ENCODE assay signal across 18 mouse cellular contexts in genomic region chr11:82508564-82508963, GRCm38 (mm10).
DNase-seq lines count a peak whose midpoint lies in the region; ATAC-seq and TF ChIP-seq lines count a peak whose summit lies in the region.
"Had no signal": no experiment of that assay in that cellular context is flagged by ENCODE, and none has a peak within 500 bp of the region (broad histone marks: within the 10 kb centered on the region; RNA-seq: fewer than 3 reads in every experiment).

No protein-coding gene starts in this region.

- peak overlapping the region; percentile 38 for H3K4me2 ChIP-seq in forebrain, embryonic 11.5 days (ENCODE audit: low read depth, low read length, severe bottlenecking)
- peak overlapping the region; percentile 40 for H3K4me2 ChIP-seq in forebrain, embryonic 16.5 days (ENCODE audit: low read length)
- peak overlapping the region; percentile 50 for H3K4me2 ChIP-seq in hindbrain, embryonic 16.5 days (ENCODE audit: low read length)
- H3K4me2 ChIP-seq in midbrain, embryonic 16.5 days (ENCODE audit: low read length): peak overlapping the region; percentile 39
- H3K4me2 ChIP-seq in stomach, postnatal 0 days (replicated peaks; ENCODE audit: low read depth): no peak overlapping the region
- H3K4me2 ChIP-seq: liver, embryonic 12.5 days; lung, embryonic 14.5 days had no signal

- no peak for DNase-seq in forebrain, embryonic 11.5 days (ENCODE audit: low spot score)
- DNase-seq in spleen, postnatal 4 days (ENCODE audit: low spot score in 2 of 2): no peak
- DNase-seq in left cerebral cortex, adult 8-10 months (ENCODE audit: low spot score in 2 of 2): no peak
- DNase-seq in cerebellum, adult 2 months: no peak
- no peak for DNase-seq in stomach, postnatal 0 days (ENCODE audit: low spot score)
- DNase-seq: cerebellum, postnatal 14 days; embryo, embryonic 11 days; gastrocnemius, postnatal 10 days; kidney, postnatal 4 days; left cerebral cortex, postnatal 4 days; lung, embryonic 14.5 days; spleen, adult 18-20 months; thymus, postnatal 14 days had no signal

- no peak for ATAC-seq in forebrain, embryonic 11.5 days (replicated peaks; ENCODE audit: low FRiP score)
- ATAC-seq in forebrain, embryonic 16.5 days: no peak
- no peak for ATAC-seq in hindbrain, embryonic 16.5 days
- ATAC-seq in midbrain, embryonic 16.5 days: no peak
- no peak for ATAC-seq in stomach, postnatal 0 days (ENCODE audit: low FRiP score, low TSS enrichment)
- ATAC-seq: liver, embryonic 12.5 days had no signal

- H3K27me3 ChIP-seq in forebrain, embryonic 11.5 days (ENCODE audit: control insufficient read depth, insufficient read depth, low read length): no peaks in the 10 kb centered on the region
- H3K27me3 ChIP-seq in forebrain, embryonic 16.5 days (replicated peaks; ENCODE audit: control insufficient read depth, insufficient read depth, low read length): no peaks in the 10 kb centered on the region; the same call in 1 of the 2 replicates
- H3K27me3 ChIP-seq in hindbrain, embryonic 16.5 days (replicated peaks; ENCODE audit: control insufficient read depth, insufficient read depth, low read length): no peaks in the 10 kb centered on the region
- no peaks in the 10 kb centered on the region for H3K27me3 ChIP-seq in midbrain, embryonic 16.5 days (ENCODE audit: control insufficient read depth, insufficient read depth, low read depth, low read length)
- no peaks in the 10 kb centered on the region for H3K27me3 ChIP-seq in cerebellum, adult 2 months (ENCODE audit: control insufficient read depth, insufficient read depth, low read length)
- no peaks in the 10 kb centered on the region for H3K27me3 ChIP-seq in stomach, postnatal 0 days (ENCODE audit: control insufficient read depth, insufficient read depth, low read length)
- H3K27me3 ChIP-seq: liver, embryonic 12.5 days had no signal

- TF ChIP-seq EP300 in stomach, postnatal 0 days (optimal IDR thresholded peaks at IDR 0.05): no peak

- H3K9me3 ChIP-seq in forebrain, embryonic 11.5 days (ENCODE audit: control insufficient read depth, low read length): no peaks in the 10 kb centered on the region
- no peaks in the 10 kb centered on the region; the same call in 1 of the 2 replicates for H3K9me3 ChIP-seq in forebrain, embryonic 16.5 days (ENCODE audit: control insufficient read depth, low read length)
- no peaks in the 10 kb centered on the region for H3K9me3 ChIP-seq in hindbrain, embryonic 16.5 days (ENCODE audit: control insufficient read depth, low read length)
- no peaks in the 10 kb centered on the region; the same call in 1 of the 2 replicates for H3K9me3 ChIP-seq in midbrain, embryonic 16.5 days (replicated peaks; ENCODE audit: control insufficient read depth, low read length, poor library complexity, severe bottlenecking)
- H3K9me3 ChIP-seq in stomach, postnatal 0 days (ENCODE audit: control insufficient read depth, low read length): no peaks in the 10 kb centered on the region
- H3K9me3 ChIP-seq: liver, embryonic 12.5 days had no signal

- peak overlapping the region; percentile 7; the same call in 1 of the 2 replicates for H3K4me3 ChIP-seq in forebrain, embryonic 11.5 days (ENCODE audit: low read depth, low read length)
- no peak overlapping the region for H3K4me3 ChIP-seq in forebrain, embryonic 16.5 days (replicated peaks; ENCODE audit: low read length)
- H3K4me3 ChIP-seq in hindbrain, embryonic 16.5 days (ENCODE audit: low read length): no peak overlapping the region
- no peak overlapping the region for H3K4me3 ChIP-seq in midbrain, embryonic 16.5 days (ENCODE audit: low read depth, low read length)
- H3K4me3 ChIP-seq in cerebellum, adult 2 months (replicated peaks; ENCODE audit: insufficient read depth, low read depth, low read length): no peak overlapping the region
- no peak overlapping the region for H3K4me3 ChIP-seq in stomach, postnatal 0 days (ENCODE audit: low read depth, low read length)
- H3K4me3 ChIP-seq: liver, embryonic 12.5 days had no signal

- peaks cover 4% of the 10 kb centered on the region; the same call in 1 of the 2 replicates for H3K4me1 ChIP-seq in forebrain, embryonic 11.5 days (replicated peaks; ENCODE audit: control insufficient read depth, insufficient read depth, low read length)
- peaks cover 8% of the 10 kb centered on the region for H3K4me1 ChIP-seq in forebrain, embryonic 16.5 days (replicated peaks; ENCODE audit: control insufficient read depth, insufficient read depth, low read length)
- peaks cover 5% of the 10 kb centered on the region for H3K4me1 ChIP-seq in hindbrain, embryonic 16.5 days (ENCODE audit: control insufficient read depth, insufficient read depth, low read depth, low read length)
- peaks cover 11% of the 10 kb centered on the region for H3K4me1 ChIP-seq in midbrain, embryonic 16.5 days (ENCODE audit: control insufficient read depth, insufficient read depth, low read length)
- H3K4me1 ChIP-seq in cerebellum, adult 2 months (ENCODE audit: control insufficient read depth, insufficient read depth, low read length): no peaks in the 10 kb centered on the region
- H3K4me1 ChIP-seq in stomach, postnatal 0 days (replicated peaks; ENCODE audit: control insufficient read depth, insufficient read depth): no peaks in the 10 kb centered on the region
- H3K4me1 ChIP-seq: liver, embryonic 12.5 days had no signal

- H3K36me3 ChIP-seq in forebrain, embryonic 11.5 days (ENCODE audit: control insufficient read depth, insufficient read depth, low read length): no peaks in the 10 kb centered on the region
- no peaks in the 10 kb centered on the region for H3K36me3 ChIP-seq in forebrain, embryonic 16.5 days (ENCODE audit: control insufficient read depth, insufficient read depth)
- no peaks in the 10 kb centered on the region for H3K36me3 ChIP-seq in hindbrain, embryonic 16.5 days (ENCODE audit: control insufficient read depth, insufficient read depth, low read length)
- no peaks in the 10 kb centered on the region for H3K36me3 ChIP-seq in midbrain, embryonic 16.5 days (ENCODE audit: control insufficient read depth, insufficient read depth, low read length)
- no peaks in the 10 kb centered on the region for H3K36me3 ChIP-seq in stomach, postnatal 0 days (ENCODE audit: control insufficient read depth, insufficient read depth, low read length)
- H3K36me3 ChIP-seq: liver, embryonic 12.5 days had no signal

- H3K27ac ChIP-seq in forebrain, embryonic 11.5 days (ENCODE audit: low read depth, low read length): no peak overlapping the region
- no peak overlapping the region for H3K27ac ChIP-seq in forebrain, embryonic 16.5 days (ENCODE audit: low read length)
- H3K27ac ChIP-seq in hindbrain, embryonic 16.5 days (ENCODE audit: low read depth, low read length): no peak overlapping the region
- H3K27ac ChIP-seq in midbrain, embryonic 16.5 days (ENCODE audit: low read length): no peak overlapping the region
- H3K27ac ChIP-seq in cerebellum, adult 2 months (ENCODE audit: insufficient read depth, low read length): no peak overlapping the region
- H3K27ac ChIP-seq in stomach, postnatal 0 days (replicated peaks): no peak overlapping the region
- H3K27ac ChIP-seq: liver, embryonic 12.5 days; macrophage had no signal

- no peak overlapping the region for H3K9ac ChIP-seq in forebrain, embryonic 11.5 days (ENCODE audit: low read length)
- no peak overlapping the region for H3K9ac ChIP-seq in forebrain, embryonic 16.5 days (replicated peaks; ENCODE audit: low read depth, low read length)
- peak overlapping the region; percentile 42; the same call in 1 of the 2 replicates for H3K9ac ChIP-seq in hindbrain, embryonic 16.5 days (ENCODE audit: low read depth, low read length)
- no peak overlapping the region; the same call in 1 of the 2 replicates for H3K9ac ChIP-seq in midbrain, embryonic 16.5 days (ENCODE audit: low read depth, low read length)
- H3K9ac ChIP-seq in stomach, postnatal 0 days (ENCODE audit: low read length): no peak overlapping the region
- H3K9ac ChIP-seq: liver, embryonic 12.5 days; lung, embryonic 14.5 days had no signal

- TF ChIP-seq CTCF in cerebellum, adult 2 months (IDR thresholded peaks at IDR 0.05; ENCODE audit: borderline replicate concordance, insufficient read depth, low read depth, low read length): no peak
- TF ChIP-seq CTCF in stomach, postnatal 0 days (IDR thresholded peaks at IDR 0.05; ENCODE audit: low read depth): no peak

- WGBS in forebrain, embryonic 11.5 days: 7% methylated on average over 13 of the region's 13 CpGs
- 5% methylated on average over 13 of the region's 13 CpGs for WGBS in forebrain, embryonic 16.5 days
- WGBS in hindbrain, embryonic 16.5 days: 8% methylated on average over 13 of the region's 13 CpGs
- WGBS in midbrain, embryonic 16.5 days: 5% methylated on average over 13 of the region's 13 CpGs
- 33% methylated on average over 13 of the region's 13 CpGs for WGBS in cerebellum, adult 2 months
- 77% methylated on average over 13 of the region's 13 CpGs for WGBS in stomach, postnatal 0 days

- no peak for TF ChIP-seq POLR2A in cerebellum, adult 2 months (IDR thresholded peaks at IDR 0.05; ENCODE audit: borderline replicate concordance, insufficient read depth, low read length)
